Mouse (Mus musculus): Measurements from ENCODE around the gene Lrrc74a.

The Lrrc74a gene

GRCm38 (mm10) chr12:86804857-86805256 lies 70.7 kb downstream of the Lrrc74a start:
- DNase-seq, result no peak

DNA sequence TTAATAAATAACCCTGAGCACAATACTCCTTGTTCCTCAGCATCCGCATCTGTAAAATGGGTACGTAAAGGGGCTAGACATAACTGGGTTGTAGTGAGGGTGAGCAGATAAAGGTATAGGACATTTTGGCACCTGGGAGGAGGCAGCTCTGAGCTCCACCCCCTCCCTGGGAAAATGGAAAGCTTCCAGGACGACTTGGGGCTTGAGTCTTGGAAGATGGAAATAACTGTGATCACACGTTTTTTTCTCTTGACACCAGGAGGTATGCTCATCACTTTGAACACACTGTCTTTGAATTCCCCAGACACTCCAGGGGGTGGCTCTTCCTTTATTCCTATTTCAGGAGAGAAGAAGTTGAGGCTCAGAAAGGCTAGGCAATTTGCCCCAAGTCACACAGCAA lies 71.1 kb downstream of the Lrrc74a start:
- no peak for DNase-seq

DNA sequence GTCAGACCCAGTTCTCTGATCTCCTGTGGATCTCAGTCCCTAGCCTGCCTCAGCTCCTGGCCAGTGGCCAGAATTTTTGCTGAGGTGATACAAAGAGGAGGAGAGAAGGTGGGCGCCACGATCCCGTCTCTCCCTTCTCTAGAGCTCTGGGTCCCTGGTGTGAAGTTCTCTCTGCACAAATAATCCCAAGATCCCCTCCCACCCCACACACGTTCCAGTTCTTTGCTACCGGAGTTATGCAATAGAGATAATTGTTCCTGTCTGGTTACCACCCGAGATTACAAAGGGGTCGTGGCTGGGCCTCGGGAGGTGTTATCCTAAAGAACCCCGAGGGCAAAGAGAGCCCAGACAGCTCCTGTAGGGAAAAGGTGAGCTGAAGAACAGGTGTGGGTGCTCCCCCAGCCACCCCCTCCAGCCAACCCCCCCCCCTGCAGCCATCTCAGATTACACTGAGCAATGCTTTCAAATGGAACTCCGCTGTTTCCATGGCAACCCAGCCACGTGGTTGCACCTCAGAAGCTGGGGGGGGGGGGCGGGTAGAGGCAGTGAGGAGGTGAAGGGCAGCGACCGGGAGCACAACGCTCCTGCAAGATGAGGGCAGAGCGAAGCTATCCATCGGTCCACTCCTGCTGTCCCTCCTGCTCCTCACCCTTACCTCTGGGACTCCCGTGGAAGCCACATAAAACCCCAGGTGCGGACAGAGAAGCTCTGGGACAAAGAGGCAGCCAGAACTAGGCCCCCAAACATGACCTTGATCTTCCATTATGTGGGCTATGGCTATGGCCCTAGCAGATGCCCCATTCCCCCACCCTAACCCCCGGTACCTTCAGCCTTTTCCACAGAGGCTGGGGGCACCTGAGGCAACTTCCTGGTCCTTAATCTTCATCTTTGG lies 72.1 kb downstream of the Lrrc74a start:
- DNase-seq, result peak; percentile 74 to 79

DNA sequence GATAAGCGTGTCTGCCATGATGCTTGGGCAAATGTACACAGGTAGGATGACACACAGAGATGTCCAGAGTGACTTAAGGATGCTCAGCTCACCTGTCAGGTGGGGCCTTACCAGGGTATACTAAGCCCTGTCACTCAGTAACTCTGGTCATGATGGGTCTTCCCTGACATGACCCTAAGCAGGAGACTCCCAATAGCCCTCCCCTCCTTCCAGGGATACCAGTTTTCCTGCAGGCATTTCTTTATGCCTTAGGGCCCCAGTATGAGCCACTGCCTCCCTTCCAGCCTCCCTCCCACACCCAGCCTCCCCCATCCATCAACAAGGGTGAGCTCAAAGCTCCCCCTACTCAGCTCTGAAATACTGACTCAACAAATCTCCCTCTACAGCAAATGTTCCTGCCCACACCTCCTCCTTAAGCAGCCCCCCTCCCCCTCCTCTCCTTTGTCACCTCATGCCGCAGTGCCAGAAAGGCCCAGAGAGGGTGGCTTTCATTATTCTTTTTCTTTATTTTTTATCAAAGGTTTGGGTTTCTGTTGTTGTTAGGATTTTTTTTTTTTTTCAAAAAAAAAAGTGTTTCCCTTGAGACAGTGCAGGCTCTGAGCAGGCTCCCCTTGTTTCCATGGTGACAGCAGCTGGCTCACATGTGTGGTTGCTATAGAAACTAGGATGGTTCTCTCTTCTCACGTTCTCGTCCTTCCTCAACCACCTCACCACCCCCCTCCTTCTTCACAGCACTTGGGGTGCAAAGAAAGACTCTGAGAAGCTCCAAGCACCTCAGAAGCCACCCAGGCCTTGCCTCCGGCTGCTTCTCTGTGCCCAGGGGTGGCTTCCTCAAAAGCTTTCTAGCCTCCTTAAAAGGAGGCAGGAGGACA lies 73.0 kb downstream of the Lrrc74a start:
- DNase-seq, result no peak

GRCm38 (mm10) chr12:86807795-86808128 lies 73.6 kb downstream of the Lrrc74a start:
- DNase-seq, result no peak

DNA sequence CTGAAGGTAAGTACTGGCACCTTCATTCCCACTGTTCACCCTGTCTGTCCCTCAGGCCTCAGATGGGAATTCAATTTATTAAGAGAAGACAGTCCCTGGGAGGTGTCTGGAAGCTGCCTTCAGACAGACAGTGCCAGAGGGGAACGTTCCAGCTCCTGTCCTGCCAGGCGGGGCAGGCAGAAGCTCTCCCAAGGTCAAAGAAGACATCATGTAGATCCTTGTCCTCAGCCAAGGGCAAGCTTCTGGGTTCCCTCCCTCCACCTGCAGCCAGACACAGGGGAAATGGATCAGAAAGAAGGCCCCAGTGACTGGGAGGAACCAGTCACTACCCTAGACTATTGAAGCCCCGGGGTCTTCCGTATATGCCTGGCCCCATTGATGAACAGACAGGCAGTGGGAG lies 74.7 kb downstream of the Lrrc74a start:
- no peak for DNase-seq

- DNase-seq, result no peak
Measured at GRCm38 (mm10) chr12:86810040-86810439, 75.9 kb downstream of the Lrrc74a start.

DNA sequence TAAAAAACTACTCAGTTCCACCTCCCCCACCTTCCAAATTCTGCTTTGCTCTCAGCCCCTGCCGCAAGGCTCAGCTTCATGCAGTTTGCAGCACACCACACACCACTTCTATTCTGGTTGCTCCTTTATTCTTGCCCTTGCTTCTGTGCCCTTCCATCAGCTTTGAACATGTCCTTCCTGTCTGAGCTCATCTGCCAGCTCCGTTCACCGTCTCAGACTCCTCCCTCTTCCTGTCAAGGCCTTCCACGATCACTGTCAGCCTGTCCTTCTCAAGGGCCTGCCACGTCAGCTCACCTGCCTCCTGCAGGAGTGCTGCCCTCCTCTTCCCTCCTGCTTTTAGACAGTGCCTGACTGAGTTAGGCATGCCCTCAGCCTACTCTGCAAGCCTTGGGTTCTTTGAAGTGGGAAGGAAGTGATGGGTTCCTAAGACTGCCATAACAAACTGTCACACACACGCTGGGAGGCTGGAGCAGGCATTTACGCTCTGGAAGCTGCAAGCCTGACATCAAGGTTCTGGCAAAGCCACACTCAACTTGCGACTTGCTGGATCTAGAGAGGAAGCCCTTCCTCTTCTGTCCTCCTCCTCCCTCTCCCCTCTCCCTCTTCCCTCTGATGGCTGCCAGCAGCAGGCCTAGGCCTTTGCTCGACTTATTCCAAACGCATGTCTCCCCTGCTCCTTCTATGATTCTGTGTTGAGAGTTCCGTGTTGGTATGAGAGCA lies 76.7 kb downstream of the Lrrc74a start:
- DNase-seq, result no peak

- no peak for DNase-seq
Measured at GRCm38 (mm10) chr12:86812782-86813181, 78.6 kb downstream of the Lrrc74a start.

Measured in cerebellum, adult 18-20 months (tissue).